Mouse (Mus musculus) stomach, postnatal 0 days (tissue): ENCODE measurements around the gene Acp4. TPM values are rescaled to one million over a fixed set of nuclear protein-coding genes. Genes with fewer than 3 reads are reported as not detected.

Source experiments
- ATAC-seq: fragments of 200-750 bp; cut with Nextera tagmentation; 2 replicates; pipeline ENCODE4 v1.8.0; 2017; ENCODE audit not compliant: low FRiP score, low TSS enrichment
- DNase-seq: peaks from one replicate; pipeline ENCODE4 v3.0.0-alpha.2; 2016; ENCODE audit warnings: low spot score
- H3K27ac ChIP-seq: fragments of 300-500 bp; sonication (generic); replicated peaks from 2 replicates; pipeline ENCODE4 v1.5.1; 2014; ENCODE audit warnings: mild to moderate bottlenecking, control low read depth
- H3K27me3 ChIP-seq: fragments of 300-500 bp; sonication (generic); 2 replicates; pipeline ENCODE4 v1.6.1; 2014; ENCODE audit warnings: low read length; ENCODE audit not compliant: control insufficient read depth, insufficient read depth
- H3K36me3 ChIP-seq: fragments of 300-500 bp; sonication (generic); 2 replicates; pipeline ENCODE4 v1.6.1; 2014; ENCODE audit warnings: low read length, mixed read lengths; ENCODE audit not compliant: control insufficient read depth, insufficient read depth
- H3K4me1 ChIP-seq: fragments of 300-500 bp; sonication (generic); replicated peaks from 2 replicates; pipeline ENCODE4 v1.6.1; 2014; ENCODE audit warnings: antibody characterized with exemption; ENCODE audit not compliant: control insufficient read depth, insufficient read depth
- H3K4me2 ChIP-seq: fragments of 300-500 bp; sonication (generic); replicated peaks from 2 replicates; pipeline ENCODE4 v1.6.1; 2014; ENCODE audit warnings: low read depth, mild to moderate bottlenecking, control low read depth, moderate library complexity
- H3K4me3 ChIP-seq: fragments of 300-500 bp; sonication (generic); 2 replicates; pipeline ENCODE4 v1.5.1; 2014; ENCODE audit warnings: low read depth, low read length, control low read depth
- H3K9ac ChIP-seq: fragments of 300-500 bp; sonication (generic); 2 replicates; pipeline ENCODE4 v1.6.1; 2014; ENCODE audit warnings: mild to moderate bottlenecking, low read length, control low read depth, mixed read lengths
- H3K9me3 ChIP-seq: fragments of 300-500 bp; sonication (generic); 2 replicates; pipeline ENCODE4 v1.6.1; 2016; ENCODE audit warnings: low read length; ENCODE audit not compliant: control insufficient read depth
- CTCF ChIP-seq: IDR thresholded peaks from 2 replicates; pipeline ENCODE4 v1.5.1; 2016; ENCODE audit warnings: antibody characterized with exemption, low read depth, mild to moderate bottlenecking, moderate library complexity
- EP300 ChIP-seq: optimal IDR thresholded peaks from 2 replicates; pipeline ENCODE3; 2016; ENCODE audit warnings: antibody characterized with exemption
- WGBS: fragments of 180-500 bp; shearing (Covaris S2); extraction: QIAGEN DNeasy Blood & Tissue Kit; methylation state at CpG from one replicate; pipeline ENCODE4 v1.1.7; 2014; 5-methylcytosine and 5-hydroxymethylcytosine counted together
- polyA plus RNA-seq: library from polyadenylated mRNA; unstranded; fragments of >200 nt; fragmentation: Nextera tagmentation; extraction: Ambion mirVana; gene quantifications from 2 replicates; pipeline ENCODE4 v1.2.1, GENCODE M21; 2015

The Acp4 gene
- not detected in 2 replicates for polyA plus RNA-seq

DNA sequence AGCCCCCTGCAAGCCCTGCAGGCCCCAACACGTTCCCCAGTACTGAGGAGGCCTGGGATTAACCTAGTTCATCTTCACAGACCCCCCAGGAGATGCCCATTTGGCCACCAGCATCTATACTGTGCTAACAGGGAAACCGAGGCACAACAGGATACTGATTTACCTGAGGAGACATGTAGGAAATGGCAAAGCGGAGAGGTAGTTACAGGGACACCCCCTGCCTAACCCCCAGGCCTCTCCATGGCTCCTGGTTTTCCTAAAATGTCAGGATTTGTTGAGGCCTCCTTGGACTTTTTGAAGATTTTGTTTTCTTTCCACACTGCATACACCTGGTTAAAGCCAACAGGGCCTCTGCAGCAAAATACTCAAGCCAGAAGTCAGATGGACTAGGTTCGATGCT lies at the start of gene Acp4:
Gene Acp4 (minus strand): TSS at position 101 of the 400 bp plus-strand sequence.
- DNase-seq (no peak), ATAC-seq (no peak)
- H3K27me3 ChIP-seq, result no peaks in the 10 kb centered on the region; the same call in 1 of the 2 replicates
- H3K9ac ChIP-seq, result no peak within 1 kb of the TSS
- no peak within 1 kb of the TSS for H3K27ac ChIP-seq
- no peak within 1 kb of the TSS for H3K4me2 ChIP-seq
- H3K9me3 ChIP-seq, result no peaks in the 10 kb centered on the region
- WGBS, result 83% methylated on average over 4 of the region's 4 CpGs
- no peak within 1 kb of the TSS for H3K4me3 ChIP-seq
- no peaks in the 10 kb centered on the region for H3K36me3 ChIP-seq
- H3K4me1 ChIP-seq, result no peaks in the 10 kb centered on the region
- TF ChIP-seq CTCF (no peak), EP300 (no peak)

DNA sequence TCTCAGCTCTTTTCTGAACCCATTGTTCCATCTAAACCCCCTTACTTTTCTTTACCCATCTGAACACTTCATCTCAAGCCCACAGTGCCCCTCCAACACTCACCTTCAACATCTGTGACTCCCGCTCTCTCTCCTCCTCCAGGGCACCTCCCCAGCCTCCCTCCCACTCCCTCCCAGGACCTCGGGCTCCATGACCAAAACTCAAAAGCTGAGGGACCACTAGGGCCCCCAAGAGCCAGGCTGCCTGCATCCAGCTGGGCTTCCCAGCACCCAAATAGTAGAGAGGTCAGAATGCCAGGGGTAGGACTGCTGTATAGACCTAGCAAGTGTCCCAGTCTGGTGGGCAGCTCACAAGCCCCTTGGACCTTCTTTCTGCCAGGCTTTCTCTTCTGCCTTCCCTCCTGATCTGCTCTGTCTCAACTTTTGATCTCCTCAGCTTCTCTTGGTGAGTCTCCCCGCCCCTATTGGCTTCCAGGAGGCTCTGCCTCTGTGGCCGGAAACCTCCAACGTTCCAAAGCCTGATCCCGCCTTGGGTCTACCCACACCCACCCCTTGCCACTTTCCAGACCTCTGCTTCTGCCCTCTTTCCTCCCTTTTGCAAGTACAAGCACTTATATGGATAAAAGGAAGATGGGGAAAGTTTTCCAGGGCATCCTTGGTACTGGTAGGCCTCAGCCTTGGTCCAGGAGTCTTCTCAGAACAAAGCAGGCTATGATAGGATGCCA lies 49.5 kb upstream of the Acp4 start, which contains the start of gene Clec11a:
Gene Clec11a (minus strand): TSS at position 387 of the 725 bp plus-strand sequence.
- TF ChIP-seq EP300 (no peak), CTCF (no peak)
- DNase-seq, result no peak
- Histone ChIP-seq H3K27me3 (no peaks in the 10 kb centered on the region), H3K4me3 (0 out of 2 replicates have a peak within 1 kb of the TSS, but pooled peaks have one; percentile 19), H3K9ac (no peak within 1 kb of the TSS), H3K4me2 (peak within 1 kb of the TSS; percentile 40), H3K4me1 (peaks cover 3% of the 10 kb centered on the region; the same call in 1 of the 2 replicates), H3K9me3 (no peaks in the 10 kb centered on the region), H3K36me3 (no peaks in the 10 kb centered on the region), H3K27ac (peak within 1 kb of the TSS; percentile 25; the same call in 1 of the 2 replicates)
- WGBS, result 46% methylated on average over 6 of the region's 6 CpGs
- ATAC-seq, result no peak

DNA sequence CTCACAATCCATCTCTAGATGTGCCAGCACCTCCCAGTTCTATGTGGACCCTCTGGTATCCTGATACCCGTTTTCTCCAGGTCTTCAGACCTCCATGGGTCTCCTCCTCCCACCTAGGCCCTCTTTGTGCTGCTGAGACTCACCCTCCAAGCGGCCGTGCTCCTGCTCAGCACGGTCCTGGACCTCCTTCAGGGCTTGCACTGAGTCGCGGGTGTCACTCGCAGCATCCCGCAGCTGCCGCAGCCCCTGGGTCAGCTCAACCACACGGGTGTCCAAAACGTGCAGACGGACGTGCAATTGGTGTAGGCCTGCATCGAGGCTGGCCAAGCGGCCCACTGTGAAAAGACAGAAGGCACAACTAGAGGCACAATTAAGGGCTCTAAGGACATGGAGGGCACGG lies 48.5 kb upstream of the Acp4 start:
- H3K36me3 ChIP-seq, result no peaks in the 10 kb centered on the region
- H3K9ac ChIP-seq, result no peak overlapping the region
- 0 out of 2 replicates have a peak overlapping the region, but pooled peaks have one; percentile 19 for H3K4me3 ChIP-seq
- H3K4me1 ChIP-seq, result peaks cover 3% of the 10 kb centered on the region; the same call in 1 of the 2 replicates
- no peaks in the 10 kb centered on the region for H3K9me3 ChIP-seq
- 11% methylated on average over 16 of the region's 16 CpGs for WGBS
- ATAC-seq (no peak), DNase-seq (no peak)
- TF ChIP-seq CTCF (no peak), EP300 (no peak)
- H3K27me3 ChIP-seq, result no peaks in the 10 kb centered on the region
- H3K27ac ChIP-seq, result no peak overlapping the region; the same call in 1 of the 2 replicates
- peak overlapping the region; percentile 40 for H3K4me2 ChIP-seq

DNA sequence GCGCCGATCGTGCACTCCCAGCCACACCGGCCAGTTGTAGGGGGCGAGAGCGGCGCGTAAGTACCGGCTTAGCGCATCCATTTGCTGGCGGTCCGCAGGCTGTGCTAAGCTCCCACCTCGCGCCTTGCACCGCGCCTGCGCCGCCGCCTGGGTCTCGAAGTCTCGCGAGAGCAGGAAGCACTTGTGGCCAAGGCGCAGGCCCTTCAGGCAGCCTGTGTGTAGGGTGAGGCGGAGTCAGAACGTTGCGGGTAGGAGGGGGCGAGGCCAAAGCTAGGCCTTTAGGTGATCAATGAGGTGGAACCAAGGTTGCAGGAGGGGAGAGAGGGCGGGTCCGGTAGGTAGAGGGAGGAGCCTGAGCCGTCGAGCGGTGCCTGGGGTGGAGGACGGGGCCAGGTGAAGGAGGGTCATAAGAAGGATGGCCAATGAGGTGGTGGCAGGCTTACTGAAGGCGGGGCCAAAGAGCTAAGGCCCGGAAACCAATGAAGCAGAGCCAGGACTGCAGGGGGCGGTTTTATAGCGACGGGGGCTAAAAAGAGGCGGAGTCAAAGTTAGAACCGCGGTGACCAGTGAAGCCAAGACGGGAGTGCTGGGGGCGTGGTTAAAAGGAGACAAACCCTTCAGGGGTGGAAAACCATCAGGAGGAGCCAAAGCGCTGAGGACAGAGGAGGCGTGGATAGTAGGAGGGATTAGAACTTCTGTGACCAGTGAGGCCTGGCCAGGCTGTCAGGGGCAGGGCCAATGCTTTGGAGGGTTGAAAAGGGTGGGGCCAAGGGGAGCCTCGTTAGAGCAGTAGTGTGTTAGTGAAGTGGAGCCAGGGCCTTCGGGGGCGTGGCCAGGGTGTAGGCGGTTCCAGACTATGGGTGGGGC lies 47.8 kb upstream of the Acp4 start:
- peak; percentile 97 for ATAC-seq
- DNase-seq, result peak; percentile 98
- H3K4me2 ChIP-seq, result peak overlapping the region; percentile 86
- H3K4me3 ChIP-seq, result peak overlapping the region; percentile 59
- H3K36me3 ChIP-seq, result no peaks in the 10 kb centered on the region
- no peaks in the 10 kb centered on the region for H3K27me3 ChIP-seq
- under 1% methylated on average over 48 of the region's 49 CpGs for WGBS
- H3K9me3 ChIP-seq, result no peaks in the 10 kb centered on the region
- peak overlapping the region; percentile 85 for H3K9ac ChIP-seq
- H3K4me1 ChIP-seq, result no peaks in the 10 kb centered on the region
- TF ChIP-seq EP300, result peak; percentile 95
- peak; percentile 2 for TF ChIP-seq CTCF
- peak overlapping the region; percentile 92 for H3K27ac ChIP-seq

DNA sequence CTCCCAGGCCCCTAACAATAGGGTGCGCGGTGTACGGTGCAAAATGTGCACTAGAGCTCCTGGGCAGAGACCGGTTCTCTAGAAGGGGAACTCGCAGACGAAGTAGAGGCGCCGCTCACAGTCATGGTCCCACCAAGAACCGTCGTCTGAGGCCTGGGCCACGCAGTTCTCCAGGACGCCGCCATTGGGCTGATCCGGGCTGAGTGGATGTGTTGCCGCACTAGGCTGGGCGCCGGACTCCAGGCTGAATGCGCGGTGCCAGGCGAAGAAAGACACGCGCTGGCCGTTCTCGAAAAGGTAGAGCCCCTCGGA lies 47.2 kb upstream of the Acp4 start:
- TF ChIP-seq CTCF, result no peak
- no peak for TF ChIP-seq EP300
- under 1% methylated on average over 25 of the region's 25 CpGs for WGBS

More for the DNA sequence above, 47.2 kb upstream of the Acp4 start:
- Histone ChIP-seq H3K4me2 (peak overlapping the region; percentile 86), H3K27ac (peak overlapping the region; percentile 92), H3K4me3 (peak overlapping the region; percentile 59), H3K36me3 (no peaks in the 10 kb centered on the region), H3K27me3 (no peaks in the 10 kb centered on the region), H3K9me3 (no peaks in the 10 kb centered on the region), H3K4me1 (no peaks in the 10 kb centered on the region), H3K9ac (peak overlapping the region; percentile 85)
- DNase-seq, result no peak
- peak; percentile 6 for ATAC-seq
